Mouse (Mus musculus) layer of hippocampus, postnatal 25 days (tissue): ENCODE data around the gene Akap1. TPM values are rescaled to one million over a fixed set of nuclear protein-coding genes. Genes with fewer than 3 reads are reported as not detected.

Source experiments
- DNase-seq, 2 experiments: peaks; one replicate each; pipeline ENCODE4 v3.0.0; 2022; ENCODE audit warnings: mixed read lengths in 2 of 2, low spot score in 1 of 2; ENCODE audit errors: extremely low spot score in 1 of 2
- total RNA-seq, 2 experiments: library from RNA; stranded (reverse); gene quantifications; 2 replicates each; pipeline ENCODE4 v1.2.3; 2021

Gene Akap1
- total RNA-seq, 2 experiments from 2014 or later: 39.8 to 42.6 TPM

DNA sequence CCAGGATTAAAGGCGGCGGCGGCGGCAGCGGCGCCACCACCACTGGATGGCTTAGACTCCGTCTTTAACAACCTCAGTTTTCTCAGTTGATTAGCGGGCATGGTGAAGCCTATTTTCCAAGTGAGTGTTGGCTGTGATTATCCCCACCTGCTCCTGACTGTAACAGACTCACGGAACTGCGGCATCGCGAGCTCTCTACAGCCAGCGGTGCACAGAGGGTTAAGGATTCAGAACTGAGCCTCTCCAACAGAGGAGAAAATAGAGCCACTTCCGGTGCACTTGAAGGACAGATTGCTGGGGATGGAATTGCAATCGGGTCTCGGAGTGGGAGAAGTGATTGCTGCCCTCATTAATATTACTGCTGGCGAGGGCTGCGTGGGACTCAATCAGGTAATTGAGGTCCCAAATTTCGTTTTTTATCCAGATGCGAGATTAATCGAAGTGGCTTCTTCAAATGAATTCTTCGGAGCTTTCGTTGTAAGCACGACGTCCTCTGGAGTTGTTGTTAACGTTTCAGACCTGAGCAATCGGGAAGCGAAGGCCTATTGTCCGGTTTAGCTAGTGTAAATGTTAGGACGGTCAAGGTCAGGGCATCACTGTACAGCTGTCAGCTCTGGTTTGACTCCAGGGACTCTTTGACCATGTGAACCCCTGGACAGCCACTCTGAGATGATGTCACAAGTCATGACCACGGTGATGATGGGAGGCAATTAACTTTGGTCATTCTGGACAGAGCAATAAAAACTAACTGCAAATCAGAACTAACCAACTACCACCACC is 61.0 kb downstream of the Akap1 start:
- no peak for DNase-seq

DNA sequence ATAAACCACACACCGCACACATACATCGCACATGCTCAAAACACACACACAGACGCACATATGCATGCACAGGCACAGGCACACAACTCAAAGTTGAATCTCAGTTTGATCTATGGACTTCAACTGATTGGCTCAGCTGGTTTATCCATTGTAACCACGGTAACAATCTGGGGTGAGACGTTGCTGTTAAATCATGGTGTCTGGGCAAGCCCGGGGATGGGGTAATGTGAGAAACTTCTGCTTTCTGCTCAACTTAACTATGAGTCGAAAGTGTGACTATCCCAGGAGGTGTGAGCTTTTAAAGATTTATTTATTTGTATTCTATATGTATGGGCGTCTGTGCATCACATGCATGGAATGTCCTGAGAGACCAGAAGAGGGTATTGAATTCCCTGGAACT is 68.2 kb downstream of the Akap1 start:
- no peak for DNase-seq

DNA sequence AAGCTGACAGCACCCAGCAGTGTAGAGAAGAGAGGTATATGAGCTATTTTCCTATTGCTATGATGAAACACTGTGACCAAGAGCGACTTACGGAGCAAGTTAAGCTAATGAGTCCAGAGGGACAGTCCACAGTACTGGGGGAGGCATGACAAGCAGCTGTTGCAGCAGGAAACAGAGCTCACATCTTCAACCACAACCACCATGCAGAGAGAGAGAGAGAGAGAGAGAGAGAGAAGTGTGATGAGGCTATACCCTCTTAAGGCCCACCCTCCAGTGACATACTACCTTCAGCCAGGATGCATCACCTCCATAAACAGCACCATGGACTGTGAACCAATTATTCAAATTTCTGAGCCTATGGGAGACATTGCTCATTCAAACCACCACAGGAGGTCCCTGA is 74.5 kb downstream of the Akap1 start:
- DNase-seq: no peak

DNA sequence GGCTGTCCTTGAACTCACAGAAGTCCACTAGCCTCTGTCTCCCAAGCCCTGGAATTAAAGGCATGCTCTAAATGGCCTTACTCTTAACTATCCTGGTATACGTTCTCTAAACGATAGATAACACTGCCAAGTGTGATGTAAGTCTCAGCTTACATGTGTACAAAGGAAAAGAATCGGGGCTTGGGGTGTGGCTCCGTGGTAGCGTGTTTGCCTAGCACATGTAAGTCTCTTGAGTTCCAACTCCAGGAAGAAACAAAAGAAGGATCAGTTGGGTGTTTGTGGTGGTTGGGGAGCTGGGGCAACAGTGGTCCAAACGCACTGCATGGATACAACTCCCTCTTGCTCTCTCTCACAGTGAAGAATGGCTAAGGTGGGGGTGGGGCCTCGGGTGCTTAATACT is 77.6 kb downstream of the Akap1 start:
- no peak for DNase-seq

DNA sequence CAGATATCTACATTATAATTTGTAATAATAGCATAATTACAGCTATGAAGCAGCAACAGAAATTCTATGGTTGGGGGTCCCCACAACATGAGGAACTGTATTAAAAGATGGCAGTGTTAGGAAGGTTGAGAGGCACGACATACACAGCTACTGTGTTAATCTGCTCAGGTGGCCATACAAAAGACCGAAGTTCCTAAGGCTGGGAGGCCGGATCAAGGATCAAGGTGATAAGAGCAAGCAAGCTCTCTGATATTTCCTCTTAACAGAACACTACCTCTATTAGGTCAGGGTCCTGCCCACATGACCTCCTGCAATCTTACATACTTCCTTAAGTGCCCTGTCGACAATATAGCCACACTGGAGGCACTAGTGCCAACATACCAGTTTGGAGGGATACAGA is 80.9 kb downstream of the Akap1 start:
- DNase-seq: no peak

DNA sequence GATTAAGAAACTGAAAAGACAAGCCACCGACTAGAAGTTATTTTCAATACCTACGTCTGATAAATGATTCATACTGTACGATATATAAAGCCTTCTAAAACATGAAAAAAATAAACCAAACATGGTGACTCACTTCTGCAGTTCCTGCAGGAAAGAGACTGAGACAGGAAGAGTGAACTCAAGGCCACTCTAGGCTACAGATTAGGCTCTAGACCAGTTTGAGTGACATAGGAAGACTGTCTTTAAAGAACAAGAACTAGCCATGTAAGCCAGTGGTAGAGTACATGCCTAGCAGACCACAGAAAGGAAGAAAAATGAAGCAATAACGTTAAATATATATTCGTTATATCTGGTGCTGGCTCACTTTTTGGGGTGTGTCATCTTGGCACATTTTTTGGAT is 81.9 kb downstream of the Akap1 start:
- no peak for DNase-seq

Other genes with a start within 250 kb of the Akap1 start
- gene Msi2, start 146.1 kb downstream of the Akap1 start, total RNA-seq: 10 to 100 TPM; 89.4 to 90.0 TPM
- gene Scpep1, start 90.9 kb upstream of the Akap1 start, total RNA-seq: 10 to 100 TPM; 13.7 to 15.7 TPM
- gene Elobl, start 102.3 kb upstream of the Akap1 start, total RNA-seq: not detected
- gene Coil, start 105.7 kb upstream of the Akap1 start, total RNA-seq: 10 to 100 TPM; 19.5 to 20.0 TPM
- 1 to 10 TPM; 3.5 to 4.1 TPM for gene Trim25, start 134.8 kb upstream of the Akap1 start, total RNA-seq
- 10 to 100 TPM; 41.6 to 42.8 TPM for gene Dgke, start 202.3 kb upstream of the Akap1 start, total RNA-seq
- gene Gm525, start 209.3 kb upstream of the Akap1 start, total RNA-seq: not detected